Mouse (Mus musculus) adrenal gland, adult (tissue): Measurements from ENCODE around the gene Samd1.

Source experiments
- DNase-seq, 2 experiments: peaks; one replicate each; pipeline ENCODE4 v3.0.0; 2022 to 2023; ENCODE audit warnings: low spot score in 1 of 2; ENCODE audit not compliant: inconsistent age in 2 of 2

Gene Samd1

GRCm38 (mm10) chr8:83997511-83998141, at the start of gene Samd1:
Gene Samd1 (plus strand): TSS chr8:83997672.
- peak; percentile 70 to 80 for DNase-seq

GRCm38 (mm10) chr8:83954749-83955105, 42.7 kb upstream of the Samd1 start:
- no peak for DNase-seq

- peak; percentile 99 for DNase-seq
These were observed 42.1 kb upstream of the Samd1 start, which contains the start of the genes Gm10644 and Asf1b for GRCm38 (mm10) chr8:83955106-83955957. Gene Gm10644 (minus strand): TSS chr8:83955205. Gene Asf1b (plus strand): TSS chr8:83955507.

- no peak for DNase-seq
These were observed 41.6 kb upstream of the Samd1 start for GRCm38 (mm10) chr8:83955958-83956218.

GRCm38 (mm10) chr8:83956789-83957188, 40.7 kb upstream of the Samd1 start:
- DNase-seq, result no peak

GRCm38 (mm10) chr8:83964015-83964765, 33.3 kb upstream of the Samd1 start:
- peak; percentile 77 to 92 for DNase-seq

GRCm38 (mm10) chr8:83967701-83968100, 29.8 kb upstream of the Samd1 start:
- DNase-seq, result no peak

GRCm38 (mm10) chr8:83971121-83971520, 26.4 kb upstream of the Samd1 start:
- peak; percentile 52 to 85 for DNase-seq

GRCm38 (mm10) chr8:83971661-83972060, 25.8 kb upstream of the Samd1 start:
- DNase-seq, result no peak

- peak; percentile 99 for DNase-seq
These were observed 25.0 kb upstream of the Samd1 start, which contains the start of gene Prkaca for GRCm38 (mm10) chr8:83972150-83973120. Gene Prkaca (plus strand): TSS chr8:83972993.

- peak; percentile 31 to 76 for DNase-seq
These were observed 24.1 kb upstream of the Samd1 start for GRCm38 (mm10) chr8:83973161-83974031.

- DNase-seq, result peak in 1 of 2 experiments; percentile 43
These were observed 23.0 kb upstream of the Samd1 start for GRCm38 (mm10) chr8:83974521-83974920.

- DNase-seq, result peak; percentile 40 to 68
These were observed 21.3 kb upstream of the Samd1 start for GRCm38 (mm10) chr8:83976101-83976630.

- peak; percentile 35 to 60 for DNase-seq
These were observed 20.6 kb upstream of the Samd1 start for GRCm38 (mm10) chr8:83976779-83977350.

- peak; percentile 76 to 87 for DNase-seq
These were observed 19.8 kb upstream of the Samd1 start for GRCm38 (mm10) chr8:83977646-83978045.

- peak in 1 of 2 experiments; percentile 23 for DNase-seq
These were observed 19.3 kb upstream of the Samd1 start for GRCm38 (mm10) chr8:83978200-83978599.

GRCm38 (mm10) chr8:83980250-83980649, 17.2 kb upstream of the Samd1 start:
- DNase-seq, result peak in 1 of 2 experiments; percentile 47

GRCm38 (mm10) chr8:83980845-83981244, 16.6 kb upstream of the Samd1 start:
- peak; percentile 33 to 58 for DNase-seq

- DNase-seq, result no peak
These were observed 15.9 kb upstream of the Samd1 start for GRCm38 (mm10) chr8:83981533-83981932.
